In genomic region chr9:107699376-107699980, GRCm38 (mm10) we compare ENCODE assay signal across 9 mouse cellular contexts. TPM values are rescaled to one million over a fixed set of nuclear protein-coding genes. Genes with fewer than 3 reads are reported as not detected.
DNase-seq lines count a peak whose midpoint lies in the region; ATAC-seq lines count a peak whose summit lies in the region.
"Had no signal": no experiment of that assay in that cellular context is flagged by ENCODE, and none has a peak within 500 bp of the region (broad histone marks: within the 10 kb centered on the region; RNA-seq: fewer than 3 reads in every experiment).

No protein-coding gene starts in this region.

- peaks cover 75% of the 10 kb centered on the region for H3K4me1 ChIP-seq in intestine, embryonic 14.5 days (replicated peaks; ENCODE audit: control insufficient read depth, insufficient read depth, low read length)
- H3K4me1 ChIP-seq in midbrain, embryonic 11.5 days (ENCODE audit: control insufficient read depth, insufficient read depth, low read length), result peaks cover 68% of the 10 kb centered on the region

- H3K36me3 ChIP-seq in intestine, embryonic 14.5 days (ENCODE audit: control insufficient read depth, insufficient read depth, low read length), result peaks cover 6% of the 10 kb centered on the region; the same call in 1 of the 2 replicates
- no peaks in the 10 kb centered on the region; the same call in 1 of the 2 replicates for H3K36me3 ChIP-seq in midbrain, embryonic 11.5 days (ENCODE audit: control insufficient read depth, insufficient read depth, low read length)

- H3K9ac ChIP-seq in intestine, embryonic 14.5 days (ENCODE audit: low read length), result no peak overlapping the region
- H3K9ac ChIP-seq in midbrain, embryonic 11.5 days (ENCODE audit: low read length), result peak overlapping the region; percentile 6; the same call in 1 of the 2 replicates

- H3K4me2 ChIP-seq in intestine, embryonic 14.5 days (ENCODE audit: low read length), result peak overlapping the region; percentile 29
- H3K4me2 ChIP-seq in midbrain, embryonic 11.5 days, result peak overlapping the region; percentile 18; the same call in 1 of the 2 replicates

- no peak for ATAC-seq in intestine, embryonic 14.5 days (replicated peaks; ENCODE audit: low FRiP score, low TSS enrichment, low read depth)
- ATAC-seq in midbrain, embryonic 11.5 days (ENCODE audit: low FRiP score), result peak; percentile 12; the same call in 1 of the 2 replicates

- H3K9me3 ChIP-seq in intestine, embryonic 14.5 days (ENCODE audit: control insufficient read depth, low read length), result no peaks in the 10 kb centered on the region
- no peaks in the 10 kb centered on the region for H3K9me3 ChIP-seq in midbrain, embryonic 11.5 days (ENCODE audit: control insufficient read depth, low read length)

- peak; percentile 90 for DNase-seq in heart, adult 11 months
- DNase-seq in heart, adult 8-10 months (ENCODE audit: low spot score), result no peak
- peak; percentile 88 for DNase-seq in embryo, embryonic 9.5 days (ENCODE audit: extremely low spot score)
- no peak for DNase-seq in intestine, embryonic 14.5 days (ENCODE audit: low spot score)
- peak; percentile 91 for DNase-seq in midbrain, embryonic 11.5 days (ENCODE audit: low spot score, missing footprints)
- DNase-seq in adrenal gland, postnatal 14 days, result no peak
- DNase-seq in cerebellum, adult 9-11 months, result no peak
- no peak for DNase-seq in cerebellum, adult 11 months

- H3K27ac ChIP-seq in intestine, embryonic 14.5 days (ENCODE audit: low read depth), result peak overlapping the region; percentile 69
- H3K27ac ChIP-seq in midbrain, embryonic 11.5 days (ENCODE audit: low read depth, low read length), result peak overlapping the region; percentile 53
- H3K27ac ChIP-seq: macrophage had no signal

- WGBS in intestine, embryonic 14.5 days, result 10% methylated on average over 9 of the region's 9 CpGs
- 5% methylated on average over 9 of the region's 9 CpGs for WGBS in midbrain, embryonic 11.5 days

- no peaks in the 10 kb centered on the region for H3K27me3 ChIP-seq in intestine, embryonic 14.5 days (replicated peaks; ENCODE audit: control insufficient read depth, insufficient read depth, low read length)
- no peaks in the 10 kb centered on the region for H3K27me3 ChIP-seq in midbrain, embryonic 11.5 days (ENCODE audit: control insufficient read depth, insufficient read depth, low read length)

- H3K4me3 ChIP-seq in intestine, embryonic 14.5 days (ENCODE audit: low read depth, low read length), result no peak overlapping the region
- H3K4me3 ChIP-seq in midbrain, embryonic 11.5 days (ENCODE audit: low read depth, low read length), result no peak overlapping the region

RNA-seq across cellular contexts. Expression of gene Sema3f, which starts 10.8 kb away (rescaled TPM):
- 10 to 100 TPM; 11.9 to 16.5 (median 14.3) TPM for total RNA-seq in heart, adult 8-10 months (2022)
- polyA plus RNA-seq in intestine, embryonic 14.5 days (2014; fragmentation: Nextera tagmentation; extraction: Ambion mirVana), result 16.2 and 16.3 TPM in 2 replicates
- polyA plus RNA-seq in midbrain, embryonic 11.5 days (2014; fragmentation: Nextera tagmentation; extraction: Ambion mirVana), result 9.6 and 11.9 TPM in 2 replicates
- total RNA-seq in adrenal gland, postnatal 14 days (2021), result 22.8 and 25.9 TPM in 2 replicates
- polyA plus RNA-seq: macrophage had no signal

RNA-seq across cellular contexts. Expression of gene Gnat1, which starts 20.0 kb away (rescaled TPM):
- total RNA-seq in heart, adult 8-10 months (2022), result not detected
- polyA plus RNA-seq in intestine, embryonic 14.5 days (2014; fragmentation: Nextera tagmentation; extraction: Ambion mirVana), result 1.7 and 2.6 TPM in 2 replicates
- 1.1 and 1.4 TPM in 2 replicates for polyA plus RNA-seq in midbrain, embryonic 11.5 days (2014; fragmentation: Nextera tagmentation; extraction: Ambion mirVana)
- total RNA-seq in adrenal gland, postnatal 14 days (2021), result 0.34 and 0.41 TPM in 2 replicates
- polyA plus RNA-seq: macrophage had no signal

RNA-seq across cellular contexts. Expression of gene Slc38a3, which starts 30.1 kb away (rescaled TPM):
- total RNA-seq in heart, adult 8-10 months (2022), result 10 to 100 TPM; 62.8 to 91.0 (median 81.6) TPM
- 2.2 and 9.3 TPM in 2 replicates for polyA plus RNA-seq in intestine, embryonic 14.5 days (2014; fragmentation: Nextera tagmentation; extraction: Ambion mirVana)
- 11.2 and 11.7 TPM in 2 replicates for polyA plus RNA-seq in midbrain, embryonic 11.5 days (2014; fragmentation: Nextera tagmentation; extraction: Ambion mirVana)
- 4.9 and 85.2 TPM in 2 replicates for total RNA-seq in adrenal gland, postnatal 14 days (2021)
- polyA plus RNA-seq: macrophage had no signal

Comparison
In these comparisons a context has a peak if more than half of its experiments do, and no peak if none do; other contexts are left out.
1. DNase-seq: peak in heart, adult 11 months (single experiment), embryo, embryonic 9.5 days (single experiment) and midbrain, embryonic 11.5 days (single experiment); none in heart, adult 8-10 months (single experiment), intestine, embryonic 14.5 days (single experiment), adrenal gland, postnatal 14 days (single experiment), cerebellum, adult 9-11 months (single experiment) and cerebellum, adult 11 months (single experiment).